Mouse (Mus musculus) left cerebral cortex, adult 11 months (tissue): ENCODE data around the gene Arhgap29.

ENCODE experiments used
- DNase-seq: peaks from one replicate; pipeline ENCODE4 v3.0.0; 2022; ENCODE audit warnings: low spot score

Gene Arhgap29

GRCm38 (mm10) chr3:122009818-122010217 is 57.5 kb downstream of the Arhgap29 start:
- no peak for DNase-seq

GRCm38 (mm10) chr3:122010292-122010691 is 58.0 kb downstream of the Arhgap29 start:
- DNase-seq = no peak

GRCm38 (mm10) chr3:122012464-122012863 is 60.1 kb downstream of the Arhgap29 start:
- no peak for DNase-seq

GRCm38 (mm10) chr3:122018421-122018820 is 66.1 kb downstream of the Arhgap29 start:
- no peak for DNase-seq

GRCm38 (mm10) chr3:122019159-122019558 is 66.8 kb downstream of the Arhgap29 start:
- no peak for DNase-seq

GRCm38 (mm10) chr3:122021029-122021652 is 68.8 kb downstream of the Arhgap29 start:
- no peak for DNase-seq

- DNase-seq = no peak
Observed at GRCm38 (mm10) chr3:122022355-122022754, 70.0 kb downstream of the Arhgap29 start.

GRCm38 (mm10) chr3:122026676-122027075 is 74.3 kb downstream of the Arhgap29 start:
- DNase-seq = no peak

- DNase-seq = no peak
Observed at GRCm38 (mm10) chr3:122027776-122028175, 75.4 kb downstream of the Arhgap29 start.

GRCm38 (mm10) chr3:122033248-122033837 is 81.0 kb downstream of the Arhgap29 start:
- DNase-seq = no peak

- DNase-seq = no peak
Observed at GRCm38 (mm10) chr3:122034240-122034639, 81.9 kb downstream of the Arhgap29 start.

- DNase-seq = no peak
Observed at GRCm38 (mm10) chr3:122035092-122035491, 82.8 kb downstream of the Arhgap29 start.

- DNase-seq = no peak
Observed at GRCm38 (mm10) chr3:122040522-122040921, 88.2 kb downstream of the Arhgap29 start.

- DNase-seq = no peak
Observed at GRCm38 (mm10) chr3:122043102-122043501, 90.8 kb downstream of the Arhgap29 start.

- no peak for DNase-seq
Observed at GRCm38 (mm10) chr3:122043799-122044547, 91.6 kb downstream of the Arhgap29 start, which contains the start of gene Abca4. Abca4 (plus strand) TSS chr3:122044443.

GRCm38 (mm10) chr3:122046187-122046620 is 93.9 kb downstream of the Arhgap29 start:
- no peak for DNase-seq

- no peak for DNase-seq
Observed at GRCm38 (mm10) chr3:122047402-122047801, 95.1 kb downstream of the Arhgap29 start.

GRCm38 (mm10) chr3:122047921-122048861 is 95.8 kb downstream of the Arhgap29 start:
- peak; percentile 15 for DNase-seq

GRCm38 (mm10) chr3:122049158-122049557 is 96.8 kb downstream of the Arhgap29 start:
- DNase-seq = no peak

- no peak for DNase-seq
Observed at GRCm38 (mm10) chr3:122058439-122059198, 106.3 kb downstream of the Arhgap29 start.

GRCm38 (mm10) chr3:122062586-122062985 is 110.2 kb downstream of the Arhgap29 start:
- DNase-seq = no peak
